Mouse (Mus musculus): ENCODE measurements around the gene Selenom. TPM values are rescaled to one million over a fixed set of nuclear protein-coding genes. Genes with fewer than 3 reads are reported as not detected.

Gene Selenom
- polyA plus RNA-seq, 1 experiment from 2014 or later = 160 TPM

DNA sequence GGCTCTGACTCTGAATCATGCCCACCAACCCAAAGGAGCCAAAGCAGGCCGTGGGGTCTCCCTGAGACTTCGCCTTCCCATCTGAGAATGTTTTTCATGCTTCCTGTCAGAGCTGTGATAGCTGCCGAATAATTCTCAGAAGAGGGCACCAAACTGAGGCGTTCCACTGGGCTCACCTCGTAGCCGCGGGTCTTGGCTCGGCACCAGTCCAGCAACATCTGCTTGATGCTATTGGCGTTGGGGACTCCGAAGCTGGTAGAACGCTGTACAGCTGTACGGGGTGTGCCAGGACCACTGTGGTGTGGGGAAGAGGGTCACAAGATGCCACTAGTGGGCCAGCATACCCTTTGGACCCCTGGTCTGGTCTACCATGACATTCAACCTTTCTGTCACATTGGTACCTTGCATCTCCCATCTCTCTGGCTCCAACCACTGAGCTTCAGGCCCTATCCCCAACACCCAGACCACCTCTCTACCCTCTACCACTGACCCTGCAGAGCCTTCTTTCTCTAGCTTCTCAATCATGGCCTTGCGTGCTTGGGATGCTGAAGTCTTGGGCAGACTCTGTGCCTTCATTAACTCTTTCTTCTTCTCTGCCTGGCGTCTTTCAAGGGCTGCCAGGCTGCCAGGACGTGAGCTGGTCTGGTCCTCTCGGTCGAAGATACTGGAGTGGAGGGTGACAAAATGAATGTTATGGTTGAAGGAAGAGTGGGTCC, 8.0 kb downstream of the Selenom start:
- Histone ChIP-seq H3K4me1 (ENCODE audit: control insufficient read depth, insufficient read depth, low read length) (no peaks in the 10 kb centered on the region), H3K27me3 (ENCODE audit: control insufficient read depth, insufficient read depth, low read length) (peaks cover under 1% of the 10 kb centered on the region; the same call in 1 of the 2 replicates), H3K27ac (ENCODE audit: low read length) (no peak overlapping the region), H3K9me3 (ENCODE audit: control insufficient read depth, low read depth, low read length) (no peaks in the 10 kb centered on the region), H3K4me3 (ENCODE audit: low read depth, low read length) (no peak overlapping the region), H3K36me3 (ENCODE audit: control insufficient read depth, insufficient read depth, low read length) (peaks cover 68% of the 10 kb centered on the region), H3K4me2 (replicated peaks; ENCODE audit: low read depth, low read length) (no peak overlapping the region), H3K9ac (replicated peaks; ENCODE audit: low read depth, low read length) (no peak overlapping the region)
- ATAC-seq (ENCODE audit: insufficient number of reproducible peaks, insufficient read depth, low FRiP score, low read depth) = no peak
- 95% methylated on average over 17 of the region's 17 CpGs for WGBS

- WGBS = 88% methylated on average over 7 of the region's 7 CpGs
- Histone ChIP-seq H3K27ac (ENCODE audit: low read length) (no peak overlapping the region), H3K27me3 (ENCODE audit: control insufficient read depth, insufficient read depth, low read length) (no peaks in the 10 kb centered on the region), H3K4me1 (ENCODE audit: control insufficient read depth, insufficient read depth, low read length) (no peaks in the 10 kb centered on the region), H3K4me3 (ENCODE audit: low read depth, low read length) (no peak overlapping the region), H3K36me3 (ENCODE audit: control insufficient read depth, insufficient read depth, low read length) (peaks cover 83% of the 10 kb centered on the region), H3K9ac (replicated peaks; ENCODE audit: low read depth, low read length) (no peak overlapping the region), H3K4me2 (replicated peaks; ENCODE audit: low read depth, low read length) (no peak overlapping the region), H3K9me3 (ENCODE audit: control insufficient read depth, low read depth, low read length) (no peaks in the 10 kb centered on the region)
- no peak for ATAC-seq (ENCODE audit: insufficient number of reproducible peaks, insufficient read depth, low FRiP score, low read depth)
Measured at GRCm38 (mm10) chr11:3523840-3524582, 9.5 kb downstream of the Selenom start.

DNA sequence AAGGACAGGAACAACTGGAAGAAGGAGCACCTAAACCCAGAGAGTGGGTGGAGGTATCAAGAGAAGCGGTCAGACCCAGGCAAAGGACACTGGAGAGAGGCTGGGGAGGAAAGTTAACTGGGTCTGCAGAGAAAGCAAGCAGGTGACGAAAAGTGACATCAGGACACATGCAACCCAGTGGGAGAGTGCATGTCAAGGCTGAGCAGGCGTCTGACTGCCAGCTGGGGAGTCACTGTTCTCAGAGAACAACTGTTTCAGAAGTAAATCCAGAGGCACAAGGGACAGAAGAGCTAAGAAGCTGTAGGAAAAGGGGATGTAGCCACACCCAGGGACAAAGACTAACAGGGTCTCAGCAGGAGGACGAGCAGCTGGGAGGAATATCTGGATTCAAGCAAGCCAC, 11.1 kb downstream of the Selenom start:
- WGBS = 84% methylated on average over 4 of the region's 4 CpGs
- Histone ChIP-seq H3K4me2 (replicated peaks; ENCODE audit: low read depth, low read length) (no peak overlapping the region), H3K27ac (ENCODE audit: low read length) (no peak overlapping the region), H3K27me3 (ENCODE audit: control insufficient read depth, insufficient read depth, low read length) (no peaks in the 10 kb centered on the region), H3K9ac (replicated peaks; ENCODE audit: low read depth, low read length) (no peak overlapping the region), H3K4me3 (ENCODE audit: low read depth, low read length) (no peak overlapping the region), H3K9me3 (ENCODE audit: control insufficient read depth, low read depth, low read length) (no peaks in the 10 kb centered on the region), H3K4me1 (ENCODE audit: control insufficient read depth, insufficient read depth, low read length) (no peaks in the 10 kb centered on the region), H3K36me3 (ENCODE audit: control insufficient read depth, insufficient read depth, low read length) (peaks cover 97% of the 10 kb centered on the region)
- no peak for ATAC-seq (ENCODE audit: insufficient number of reproducible peaks, insufficient read depth, low FRiP score, low read depth)

DNA sequence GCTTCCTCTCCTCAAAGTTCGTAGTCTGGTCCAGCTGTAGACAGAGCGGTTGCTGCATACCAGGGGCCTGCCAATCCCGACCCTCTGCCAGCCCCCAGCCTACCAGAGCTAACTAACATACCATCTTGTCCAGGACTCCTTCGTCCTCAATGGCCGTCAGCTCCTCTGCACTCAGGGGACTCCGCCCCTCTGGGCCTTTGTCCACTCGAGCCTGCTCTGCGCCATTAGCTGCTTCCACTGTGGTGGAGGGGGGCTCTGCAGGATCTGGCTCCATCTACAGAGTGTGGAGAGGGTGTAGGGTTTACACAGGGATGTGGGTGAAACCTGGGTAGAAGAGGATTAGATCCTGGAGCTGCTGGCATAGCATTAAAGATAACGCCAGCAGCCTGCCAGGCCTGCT, 11.7 kb downstream of the Selenom start:
- no peaks in the 10 kb centered on the region for H3K4me1 ChIP-seq (ENCODE audit: control insufficient read depth, insufficient read depth, low read length)
- ATAC-seq (ENCODE audit: insufficient number of reproducible peaks, insufficient read depth, low FRiP score, low read depth) = no peak
- H3K9me3 ChIP-seq (ENCODE audit: control insufficient read depth, low read depth, low read length) = no peaks in the 10 kb centered on the region
- no peak overlapping the region for H3K4me2 ChIP-seq (replicated peaks; ENCODE audit: low read depth, low read length)
- no peaks in the 10 kb centered on the region for H3K27me3 ChIP-seq (ENCODE audit: control insufficient read depth, insufficient read depth, low read length)
- H3K36me3 ChIP-seq (ENCODE audit: control insufficient read depth, insufficient read depth, low read length) = peaks cover 97% of the 10 kb centered on the region
- no peak overlapping the region for H3K4me3 ChIP-seq (ENCODE audit: low read depth, low read length)
- no peak overlapping the region for H3K27ac ChIP-seq (ENCODE audit: low read length)
- WGBS = 82% methylated on average over 9 of the region's 9 CpGs
- no peak overlapping the region for H3K9ac ChIP-seq (replicated peaks; ENCODE audit: low read depth, low read length)

DNA sequence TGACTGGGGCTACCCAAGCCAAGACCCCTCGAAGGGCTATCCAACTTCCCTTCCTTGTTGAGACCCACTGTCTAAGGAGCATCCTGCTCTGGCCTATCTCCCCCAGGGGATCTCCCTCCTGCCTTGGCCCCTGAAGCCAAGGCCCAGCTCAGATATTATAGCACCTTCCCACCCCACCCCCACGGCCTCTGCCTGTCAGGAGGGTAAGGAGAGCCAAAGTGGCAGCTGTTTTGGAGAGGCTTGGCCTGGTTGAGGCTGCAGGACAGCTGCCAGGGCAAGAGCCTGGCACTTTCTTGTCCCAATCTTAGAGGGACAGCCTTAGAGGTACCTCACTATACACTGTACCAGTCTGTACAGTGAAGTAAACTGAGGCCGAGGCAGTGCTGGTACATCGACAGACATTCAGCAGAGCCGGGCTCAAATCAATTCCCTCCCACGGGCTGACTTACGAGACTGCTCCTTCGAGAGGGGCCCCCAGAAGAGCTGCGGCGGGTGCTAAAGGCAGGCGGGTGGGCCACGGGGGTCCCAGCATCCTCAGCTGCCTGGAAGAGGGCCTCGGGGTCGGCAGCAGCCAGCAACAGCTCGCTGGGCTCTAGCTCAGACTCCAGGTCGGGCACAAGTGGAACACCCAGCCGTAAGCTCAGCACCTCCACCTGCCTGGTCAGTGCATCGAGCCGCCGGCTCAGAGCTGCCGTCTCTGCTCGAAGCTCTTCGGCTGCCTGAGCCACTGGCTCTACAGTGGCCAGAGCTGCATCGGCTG, 12.7 kb downstream of the Selenom start:
- H3K36me3 ChIP-seq (ENCODE audit: control insufficient read depth, insufficient read depth, low read length) = peaks cover 97% of the 10 kb centered on the region

DNA sequence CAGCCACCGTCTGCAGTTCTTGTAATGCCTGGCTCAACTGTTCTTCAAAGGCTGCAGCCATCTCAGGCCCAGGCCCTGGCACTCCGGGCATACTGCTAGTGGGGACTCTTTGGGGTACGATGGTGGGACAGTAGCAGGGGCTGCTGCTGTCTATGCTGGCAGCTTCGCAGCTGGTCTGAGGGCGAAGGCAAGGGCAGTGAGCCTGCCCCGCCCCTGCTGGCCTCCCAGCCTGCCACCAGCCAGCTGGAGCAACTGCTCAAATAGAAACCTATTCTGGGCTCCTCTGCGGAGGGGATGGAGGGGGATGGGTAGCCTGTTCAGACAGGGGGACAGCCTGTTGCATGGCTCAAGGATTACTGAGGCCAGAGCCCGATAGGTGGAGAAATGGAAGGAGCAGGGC, 13.3 kb downstream of the Selenom start:
- Histone ChIP-seq H3K36me3 (ENCODE audit: control insufficient read depth, insufficient read depth, low read length) (peaks cover 97% of the 10 kb centered on the region), H3K9me3 (ENCODE audit: control insufficient read depth, low read depth, low read length) (no peaks in the 10 kb centered on the region), H3K4me1 (ENCODE audit: control insufficient read depth, insufficient read depth, low read length) (no peaks in the 10 kb centered on the region), H3K9ac (replicated peaks; ENCODE audit: low read depth, low read length) (no peak overlapping the region), H3K27me3 (ENCODE audit: control insufficient read depth, insufficient read depth, low read length) (no peaks in the 10 kb centered on the region), H3K4me3 (ENCODE audit: low read depth, low read length) (no peak overlapping the region), H3K4me2 (replicated peaks; ENCODE audit: low read depth, low read length) (no peak overlapping the region), H3K27ac (ENCODE audit: low read length) (no peak overlapping the region)
- 82% methylated on average over 8 of the region's 8 CpGs for WGBS
- ATAC-seq (ENCODE audit: insufficient number of reproducible peaks, insufficient read depth, low FRiP score, low read depth) = no peak

More for the DNA sequence above, 12.7 kb downstream of the Selenom start:
- Histone ChIP-seq H3K4me2 (replicated peaks; ENCODE audit: low read depth, low read length) (no peak overlapping the region), H3K27me3 (ENCODE audit: control insufficient read depth, insufficient read depth, low read length) (no peaks in the 10 kb centered on the region), H3K9me3 (ENCODE audit: control insufficient read depth, low read depth, low read length) (no peaks in the 10 kb centered on the region), H3K9ac (replicated peaks; ENCODE audit: low read depth, low read length) (no peak overlapping the region), H3K27ac (ENCODE audit: low read length) (no peak overlapping the region), H3K4me3 (ENCODE audit: low read depth, low read length) (no peak overlapping the region), H3K4me1 (ENCODE audit: control insufficient read depth, insufficient read depth, low read length) (no peaks in the 10 kb centered on the region)
- 92% methylated on average over 24 of the region's 24 CpGs for WGBS
- ATAC-seq (ENCODE audit: insufficient number of reproducible peaks, insufficient read depth, low FRiP score, low read depth) = no peak

GRCm38 (mm10) chr11:3528208-3528607, 13.7 kb downstream of the Selenom start:
- Histone ChIP-seq H3K4me2 (replicated peaks; ENCODE audit: low read depth, low read length) (no peak overlapping the region), H3K27ac (ENCODE audit: low read length) (no peak overlapping the region), H3K9me3 (ENCODE audit: control insufficient read depth, low read depth, low read length) (no peaks in the 10 kb centered on the region), H3K9ac (replicated peaks; ENCODE audit: low read depth, low read length) (no peak overlapping the region), H3K4me1 (ENCODE audit: control insufficient read depth, insufficient read depth, low read length) (no peaks in the 10 kb centered on the region), H3K36me3 (ENCODE audit: control insufficient read depth, insufficient read depth, low read length) (peaks cover 97% of the 10 kb centered on the region), H3K4me3 (ENCODE audit: low read depth, low read length) (no peak overlapping the region), H3K27me3 (ENCODE audit: control insufficient read depth, insufficient read depth, low read length) (no peaks in the 10 kb centered on the region)
- 89% methylated on average over 6 of the region's 6 CpGs for WGBS
- ATAC-seq (ENCODE audit: insufficient number of reproducible peaks, insufficient read depth, low FRiP score, low read depth) = no peak

GRCm38 (mm10) chr11:3529476-3530252, 15.2 kb downstream of the Selenom start:
- no peaks in the 10 kb centered on the region for H3K9me3 ChIP-seq (ENCODE audit: control insufficient read depth, low read depth, low read length)
- no peaks in the 10 kb centered on the region for H3K4me1 ChIP-seq (ENCODE audit: control insufficient read depth, insufficient read depth, low read length)
- no peak overlapping the region for H3K9ac ChIP-seq (replicated peaks; ENCODE audit: low read depth, low read length)
- peaks cover 93% of the 10 kb centered on the region for H3K36me3 ChIP-seq (ENCODE audit: control insufficient read depth, insufficient read depth, low read length)
- H3K27me3 ChIP-seq (ENCODE audit: control insufficient read depth, insufficient read depth, low read length) = no peaks in the 10 kb centered on the region
- ATAC-seq (ENCODE audit: insufficient number of reproducible peaks, insufficient read depth, low FRiP score, low read depth) = no peak
- no peak overlapping the region for H3K27ac ChIP-seq (ENCODE audit: low read length)
- H3K4me2 ChIP-seq (replicated peaks; ENCODE audit: low read depth, low read length) = no peak overlapping the region
- no peak overlapping the region for H3K4me3 ChIP-seq (ENCODE audit: low read depth, low read length)
- WGBS = 81% methylated on average over 20 of the region's 20 CpGs
